Mouse (Mus musculus) lung, adult 2 months (tissue): Measurements from ENCODE around the gene Krt75.

Experiments used
- CTCF ChIP-seq: fragments of 200-500 bp; IDR thresholded peaks from 2 replicates; pipeline ENCODE4 v1.5.1; 2011; ENCODE audit warnings: mild to moderate bottlenecking, low read length, control low read depth; ENCODE audit not compliant: insufficient read depth
- POLR2A ChIP-seq: fragments of 200-500 bp; IDR thresholded peaks from 2 replicates; pipeline ENCODE4 v1.6.1; 2011; ENCODE audit warnings: low read depth, mild to moderate bottlenecking, control low read depth, low read length, borderline replicate concordance; ENCODE audit errors: extremely low read depth

DNA sequence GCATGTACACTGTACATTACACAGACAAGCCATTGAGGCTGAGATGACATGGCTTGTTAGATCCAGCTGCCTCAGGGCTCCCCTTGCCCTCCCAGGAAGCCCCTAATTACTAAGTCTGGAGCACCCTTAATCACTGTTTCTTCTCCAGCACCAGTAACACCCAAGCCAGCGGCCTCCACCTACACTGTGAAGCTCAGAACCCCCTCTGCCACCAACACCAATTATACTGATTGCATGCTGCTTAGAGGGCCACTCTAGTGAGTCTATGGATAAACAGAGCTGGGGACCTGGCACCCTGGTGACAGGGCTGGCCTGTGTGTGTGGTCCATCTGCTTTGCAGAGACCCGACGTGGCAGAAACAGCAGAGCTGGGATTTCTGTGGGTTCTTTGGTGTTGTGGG is 29.2 kb downstream of the Krt75 start:
- TF ChIP-seq POLR2A (no peak), CTCF (no peak)
